Mouse (Mus musculus) lung, adult 2 months (tissue): ENCODE measurements at regions not wholly inside any gene's neighbourhood (a gene's known extent, or its start where the extent isn't known, plus 50 kb on each side); places are given as distances from the start of the nearest gene placed in this dataset.

Experiments used
- CTCF ChIP-seq: fragments of 200-500 bp; IDR thresholded peaks from 2 replicates; pipeline ENCODE4 v1.5.1; 2011; ENCODE audit warnings: mild to moderate bottlenecking, low read length, control low read depth; ENCODE audit not compliant: insufficient read depth
- POLR2A ChIP-seq: fragments of 200-500 bp; IDR thresholded peaks from 2 replicates; pipeline ENCODE4 v1.6.1; 2011; ENCODE audit warnings: low read depth, mild to moderate bottlenecking, control low read depth, low read length, borderline replicate concordance; ENCODE audit errors: extremely low read depth

GRCm38 (mm10) chr2:48474642-48475041 is 339.3 kb upstream of the Acvr2a start:
- TF ChIP-seq POLR2A = no peak
- TF ChIP-seq CTCF = no peak
